Mouse (Mus musculus): Measurements from ENCODE around the gene Zcchc2.

- TF ChIP-seq CTCF (IDR thresholded peaks at IDR 0.05; ENCODE audit: low read depth, low read length) = no peak
- TF ChIP-seq POLR2A (IDR thresholded peaks at IDR 0.05; ENCODE audit: insufficient read depth, low read length) = no peak
- TF ChIP-seq EP300 (IDR thresholded peaks at IDR 0.05; ENCODE audit: insufficient read depth, low read depth, low read length) = no peak
Observed at GRCm38 (mm10) chr1:105977446-105978094, 12.6 kb upstream of the Zcchc2 start.
